Mouse (Mus musculus) layer of hippocampus, adult 11-12 months (tissue): ENCODE results near the gene Tnk2.

Experiments used
- DNase-seq: peaks from one replicate; pipeline ENCODE4 v3.0.0; 2022; ENCODE audit warnings: low spot score

The Tnk2 gene

DNA sequence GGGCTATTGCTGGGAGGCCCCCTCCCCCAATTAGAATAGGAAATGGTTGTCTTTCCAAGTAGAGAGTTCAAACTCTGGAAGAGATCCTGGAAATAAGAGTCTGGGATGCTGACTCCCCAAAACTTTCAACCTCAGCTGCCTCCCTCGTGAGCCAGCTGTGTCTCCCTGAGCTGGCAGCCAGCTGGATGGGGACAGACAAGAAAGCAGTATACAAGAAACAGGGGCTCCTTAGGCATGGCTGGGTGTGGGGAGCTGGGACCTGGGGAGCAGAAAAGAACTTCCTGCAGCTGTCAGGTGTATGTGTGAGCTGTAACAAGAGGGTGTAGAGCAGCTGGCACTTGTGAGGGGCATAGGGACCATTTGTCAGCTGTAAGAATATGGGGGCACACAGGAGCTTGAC is 16.4 kb downstream of the Tnk2 start:
- no peak for DNase-seq

- DNase-seq: peak; percentile 70
Measured at GRCm38 (mm10) chr16:32660557-32661321, 17.1 kb downstream of the Tnk2 start.

GRCm38 (mm10) chr16:32661493-32661921 is 17.8 kb downstream of the Tnk2 start:
- DNase-seq: no peak

- DNase-seq: no peak
Measured at GRCm38 (mm10) chr16:32662372-32662771, 18.7 kb downstream of the Tnk2 start.

- DNase-seq: no peak
Measured at GRCm38 (mm10) chr16:32663231-32663858, 19.7 kb downstream of the Tnk2 start.

DNA sequence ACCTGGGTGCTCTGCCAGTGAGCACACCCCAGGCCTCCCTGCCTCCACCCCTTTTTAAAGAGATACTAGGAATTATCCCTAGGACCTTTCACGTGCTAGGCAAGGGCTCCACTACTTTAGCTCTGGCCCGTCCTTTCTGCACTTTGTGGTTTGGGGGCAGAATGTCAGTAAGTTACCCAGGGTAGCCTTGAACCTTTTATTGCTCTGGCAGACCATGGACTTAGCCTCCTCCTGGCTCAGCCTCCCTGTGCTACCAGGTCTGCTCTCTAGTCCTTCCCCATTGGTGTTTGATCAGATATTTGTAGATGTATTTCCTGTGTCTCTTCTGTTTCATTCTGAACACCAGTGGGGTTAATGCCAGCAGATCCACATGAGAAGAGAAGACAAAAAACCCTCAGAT is 20.5 kb downstream of the Tnk2 start:
- no peak for DNase-seq

- no peak for DNase-seq
Measured at GRCm38 (mm10) chr16:32665851-32666665, 22.4 kb downstream of the Tnk2 start.

DNA sequence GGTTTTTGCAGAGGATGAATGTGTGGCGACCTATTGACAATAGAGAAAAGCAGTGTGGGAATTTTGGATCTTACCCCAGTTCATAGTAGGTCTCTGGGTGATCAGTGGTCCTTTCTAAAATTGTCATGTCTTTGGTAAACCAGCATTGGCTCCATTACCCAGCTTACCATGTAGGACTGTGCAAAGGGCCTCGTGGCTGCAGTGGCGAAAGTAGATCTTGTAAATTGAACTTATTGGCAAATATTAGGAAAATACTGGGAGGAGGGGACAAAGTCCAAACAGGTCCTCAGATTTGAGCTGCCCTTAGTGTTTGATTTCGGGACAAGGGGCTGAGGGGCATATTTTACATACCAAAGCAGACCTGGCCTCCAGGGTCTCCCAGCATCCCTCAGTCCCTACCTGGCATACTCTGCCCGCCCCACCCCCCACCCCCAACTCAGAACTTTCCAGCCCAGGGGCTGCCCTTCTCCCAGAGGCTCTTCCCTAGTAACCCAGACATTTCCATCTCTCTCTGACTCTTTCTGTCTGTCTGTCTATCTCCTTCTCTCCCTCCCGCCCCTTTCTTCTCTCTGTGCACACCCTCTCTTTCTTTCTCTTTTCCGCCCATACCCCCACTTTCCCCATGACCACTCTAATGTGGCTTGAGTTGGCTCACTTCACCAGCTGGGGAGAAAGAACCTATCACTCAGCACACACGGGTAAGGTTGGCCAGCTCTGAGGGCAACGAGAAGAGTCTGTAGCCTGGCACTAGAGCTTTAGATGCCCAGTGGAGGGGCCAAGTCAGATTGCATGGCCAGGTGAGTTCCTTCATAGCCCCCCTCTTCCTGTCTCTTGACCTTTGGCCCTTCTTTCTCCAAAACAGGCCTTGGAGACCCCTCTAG is 23.2 kb downstream of the Tnk2 start:
- no peak for DNase-seq

- no peak for DNase-seq
Measured at GRCm38 (mm10) chr16:32667552-32667872, 23.8 kb downstream of the Tnk2 start.

GRCm38 (mm10) chr16:32668030-32668429 is 24.4 kb downstream of the Tnk2 start:
- no peak for DNase-seq

DNA sequence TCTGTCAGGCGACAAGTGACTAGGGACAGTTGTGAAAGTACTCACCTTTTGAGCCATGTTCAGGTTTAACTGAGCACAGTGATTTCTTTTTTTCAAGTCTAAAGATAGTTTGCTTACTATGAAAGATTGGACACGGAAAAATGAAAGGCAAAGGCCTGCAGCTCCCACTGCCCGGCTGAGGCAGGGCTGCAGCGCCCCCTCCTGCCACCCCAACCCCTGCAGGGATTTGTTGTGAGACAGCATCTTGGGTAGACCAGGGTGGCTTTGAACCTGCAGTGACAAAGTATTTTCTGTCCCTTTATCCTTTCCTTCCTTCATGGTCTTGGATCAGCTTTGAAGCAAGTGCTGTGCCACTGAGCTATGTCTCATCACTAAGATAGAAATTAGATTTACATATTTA is 24.8 kb downstream of the Tnk2 start:
- DNase-seq: no peak

DNA sequence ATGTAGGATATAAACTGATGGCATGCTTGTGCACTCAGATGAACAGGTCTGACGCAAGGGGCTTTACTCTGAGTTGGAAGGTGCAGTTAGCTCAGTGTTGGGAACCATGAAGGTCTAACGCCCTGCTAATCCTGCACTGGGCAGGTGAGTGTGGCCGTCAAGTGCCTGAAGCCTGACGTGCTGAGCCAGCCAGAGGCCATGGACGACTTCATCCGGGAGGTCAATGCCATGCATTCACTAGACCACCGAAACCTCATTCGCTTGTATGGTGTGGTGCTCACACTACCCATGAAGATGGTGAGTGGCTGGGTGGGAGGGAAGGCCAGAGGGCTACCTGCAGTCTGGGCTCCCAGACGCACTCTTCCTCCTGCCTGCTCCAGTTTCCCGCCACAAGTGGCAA is 25.6 kb downstream of the Tnk2 start:
- DNase-seq: no peak

- no peak for DNase-seq
Measured at GRCm38 (mm10) chr16:32670354-32671124, 26.9 kb downstream of the Tnk2 start.

DNA sequence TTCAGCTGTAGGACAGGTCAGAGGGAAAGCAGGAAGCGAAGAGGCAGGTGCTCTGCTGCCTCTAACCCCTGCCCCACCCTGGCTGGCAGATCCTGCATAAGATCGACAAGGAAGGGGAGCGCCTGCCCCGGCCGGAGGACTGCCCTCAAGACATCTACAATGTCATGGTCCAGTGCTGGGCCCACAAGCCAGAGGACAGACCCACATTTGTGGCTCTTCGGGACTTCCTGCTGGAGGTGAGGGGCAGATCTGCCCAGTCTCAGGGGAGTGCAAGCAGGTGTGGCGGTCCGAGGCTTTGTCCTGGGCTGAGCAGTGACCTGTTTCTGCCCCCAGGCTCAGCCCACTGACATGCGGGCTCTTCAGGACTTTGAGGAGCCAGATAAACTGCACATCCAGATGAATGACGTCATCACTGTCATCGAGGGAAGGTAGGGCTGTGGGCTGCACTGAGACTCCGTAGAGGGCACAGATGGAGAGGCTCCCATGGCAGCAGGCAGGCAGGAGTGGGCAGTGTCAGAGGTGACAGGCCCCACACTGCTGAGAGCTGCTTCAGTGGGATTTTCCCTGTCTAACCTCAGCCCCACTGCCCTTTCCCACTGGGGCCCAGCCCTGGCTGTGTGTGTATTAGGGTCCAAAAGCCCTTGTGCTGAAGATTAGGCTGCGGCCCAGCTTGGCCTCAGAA is 27.7 kb downstream of the Tnk2 start:
- no peak for DNase-seq

DNA sequence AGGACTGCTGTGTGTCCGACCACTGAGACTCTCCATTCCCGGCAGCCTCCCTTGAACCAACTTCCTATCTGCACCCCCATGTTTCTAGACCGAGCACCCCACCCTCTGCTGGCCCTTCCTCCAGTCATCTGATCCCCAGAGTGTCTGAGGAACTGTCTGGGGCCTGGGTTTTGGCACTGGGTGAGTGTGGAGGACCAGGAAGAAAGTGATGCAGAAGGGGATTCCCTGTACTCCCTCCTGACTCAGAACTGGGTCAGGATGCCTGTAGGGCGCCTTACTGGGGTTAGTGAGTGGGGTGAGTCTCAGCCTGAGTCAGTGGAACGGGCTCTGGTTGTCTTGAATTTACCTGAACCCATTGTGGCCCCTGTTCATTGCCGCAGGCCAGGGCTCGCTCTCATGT is 28.6 kb downstream of the Tnk2 start:
- no peak for DNase-seq

- no peak for DNase-seq
Measured at GRCm38 (mm10) chr16:32672861-32673560, 29.3 kb downstream of the Tnk2 start.

DNA sequence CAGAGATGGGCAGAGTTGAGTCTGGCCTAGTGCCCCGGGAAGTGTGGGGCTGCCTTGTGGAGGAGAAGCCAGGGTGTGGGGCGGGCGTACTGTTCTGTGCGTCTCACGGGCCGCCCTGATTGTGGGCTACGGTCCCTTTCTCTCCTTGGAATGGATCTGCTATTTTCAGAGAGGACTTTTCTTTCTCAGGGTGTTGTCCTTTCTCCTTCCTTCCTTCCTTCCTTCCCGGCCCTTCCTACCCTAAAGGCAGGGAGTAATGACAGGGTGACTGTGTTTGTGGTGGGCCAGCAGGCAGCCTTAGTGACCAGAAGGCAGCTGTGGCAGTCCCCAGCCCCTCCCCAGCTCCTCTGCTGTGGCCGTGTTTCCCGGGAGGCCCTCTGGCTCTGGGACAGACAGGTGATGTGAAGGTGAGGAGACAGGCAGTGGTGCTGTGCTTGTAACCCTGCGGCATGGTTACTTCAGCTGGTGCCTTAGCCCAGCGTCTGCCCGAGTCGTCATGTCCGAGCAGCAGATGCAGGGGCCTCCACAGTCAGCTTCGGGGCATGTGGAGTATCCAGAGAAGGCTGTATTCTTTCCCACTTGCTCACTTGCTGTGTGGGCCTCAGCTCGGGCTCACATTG is 30.6 kb downstream of the Tnk2 start:
- no peak for DNase-seq

DNA sequence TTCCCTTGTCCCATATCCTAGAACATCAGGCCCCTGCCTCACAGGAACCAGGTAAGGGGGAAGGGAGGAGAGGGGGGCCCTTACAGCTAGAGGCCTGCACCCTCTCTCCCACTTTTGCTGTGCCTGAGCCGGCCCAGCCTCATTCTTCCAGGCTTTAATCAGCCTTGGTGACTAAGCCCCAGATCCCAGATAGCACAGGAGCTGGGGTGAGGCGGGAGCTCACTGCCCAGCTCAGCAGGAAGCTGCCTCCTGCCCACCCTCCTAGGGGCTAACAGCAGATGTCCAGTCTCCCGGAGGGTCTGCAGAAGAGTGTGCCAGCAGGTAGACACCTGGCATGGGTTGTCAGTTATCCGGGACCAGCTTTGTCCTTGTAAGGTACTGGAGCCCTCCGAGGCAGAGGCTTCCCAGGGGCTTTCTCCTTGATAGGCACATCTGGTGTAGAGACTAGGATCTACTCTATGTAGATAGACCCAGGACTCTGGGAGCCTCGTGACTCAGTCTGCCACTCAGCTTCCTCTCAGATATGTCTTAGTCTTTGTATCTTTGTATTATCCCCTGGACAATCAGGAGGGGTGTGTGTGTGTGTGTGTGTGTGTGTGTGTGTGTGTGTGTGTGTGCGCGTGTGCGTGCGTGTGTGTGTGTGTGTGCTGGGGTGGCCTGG is 33.5 kb downstream of the Tnk2 start:
- DNase-seq: no peak

- DNase-seq: no peak
Measured at GRCm38 (mm10) chr16:32677903-32678302, 34.2 kb downstream of the Tnk2 start.
